Mouse (Mus musculus): ENCODE data around the gene Pde4a.
"Not testable (repeated sequence)": the region's sequence is repeated elsewhere in the genome, so short reads cannot be mapped to it uniquely, and the experiment has no call there.

Gene Pde4a

DNA sequence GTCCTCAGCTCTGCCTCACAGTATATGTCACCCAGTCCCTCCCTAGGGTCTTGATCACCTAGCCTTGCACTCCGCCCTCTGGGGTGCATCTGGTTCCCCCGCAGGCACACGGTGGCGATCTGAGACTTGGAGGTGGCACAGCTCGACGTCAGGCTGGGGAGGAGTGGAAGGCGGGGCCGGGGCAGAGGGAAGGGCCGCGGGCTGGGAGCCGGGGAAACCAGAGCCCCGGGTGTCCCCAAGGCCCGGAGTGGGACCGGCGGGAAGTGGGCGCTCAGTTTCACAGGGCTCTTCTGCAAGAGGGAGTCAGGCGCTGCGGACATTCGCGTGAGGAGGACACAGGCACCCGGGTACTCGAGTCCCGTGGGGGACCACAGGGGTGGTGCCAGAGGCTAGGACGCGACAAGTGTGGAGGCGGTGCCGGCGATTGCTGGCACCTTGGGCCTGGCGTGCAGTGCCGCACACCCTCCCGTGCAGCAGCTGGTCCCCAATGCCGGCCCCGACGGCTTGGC, 18.4 kb downstream of the Pde4a start:
- peak; percentile 72 to 77 for DNase-seq

DNA sequence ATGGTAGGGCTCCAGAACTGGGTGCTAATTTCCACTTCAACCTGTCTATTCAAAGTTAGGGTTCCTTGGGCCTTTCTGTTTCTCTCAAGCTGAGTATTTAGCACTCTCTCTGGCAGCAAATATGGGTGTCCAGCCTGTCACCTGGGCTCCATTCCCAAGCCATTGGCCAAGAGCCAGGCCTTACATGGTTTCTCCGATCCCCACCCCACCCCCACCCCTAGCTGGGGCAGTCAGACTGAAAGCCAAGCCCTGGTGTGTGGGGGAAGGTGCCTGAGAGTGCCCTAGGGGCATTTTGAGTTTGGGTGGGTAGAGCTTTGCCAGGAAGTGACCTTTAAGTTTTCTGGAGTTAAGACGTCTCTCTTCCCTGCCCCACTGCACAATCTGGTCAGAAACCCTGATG, 19.2 kb downstream of the Pde4a start:
- peak; percentile 52 to 70 for DNase-seq

DNA sequence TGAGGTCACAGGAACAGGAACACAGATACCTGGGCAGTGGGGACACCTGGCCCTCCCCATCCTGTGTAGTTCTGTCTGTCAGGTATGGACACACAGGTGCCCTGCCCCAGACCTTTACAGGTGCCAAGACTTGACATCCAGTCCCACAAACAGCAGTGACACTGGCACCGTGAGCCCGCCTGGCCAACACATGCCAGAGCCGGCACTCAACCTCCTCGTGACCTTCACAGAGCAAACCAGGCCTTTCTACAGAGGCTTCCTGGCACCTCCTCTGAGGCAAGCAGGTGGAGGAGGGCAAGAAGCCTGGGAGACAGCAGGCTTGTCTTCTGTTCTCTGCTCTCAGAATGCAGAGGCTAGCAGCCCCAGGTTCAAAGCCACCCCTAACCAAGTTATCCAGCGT, 19.9 kb downstream of the Pde4a start:
- peak in 1 of 2 experiments; percentile 35 for DNase-seq

- DNase-seq: peak in 1 of 2 experiments; percentile 40
Measured at GRCm38 (mm10) chr9:21189905-21190304, 24.4 kb downstream of the Pde4a start.

DNA sequence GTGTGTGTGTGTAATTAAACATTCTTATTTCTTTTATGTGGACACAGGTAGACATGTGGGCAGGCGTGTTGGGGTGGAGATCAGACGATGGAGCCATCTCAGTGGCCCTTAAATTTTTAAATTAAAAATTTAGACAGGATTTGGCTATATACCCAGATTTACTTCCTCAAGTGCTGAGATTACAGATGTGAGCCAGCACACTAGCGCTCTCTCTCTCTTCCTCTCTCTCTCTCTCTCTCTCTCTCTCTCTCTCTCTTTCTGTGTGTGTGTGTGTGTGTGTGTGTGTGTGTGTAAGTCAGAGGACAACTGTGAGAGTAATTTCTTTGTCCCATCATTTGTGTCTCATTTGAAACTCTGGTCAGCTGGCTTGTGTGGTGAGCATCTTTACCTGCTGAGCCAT, 25.2 kb downstream of the Pde4a start:
- DNase-seq: no peak

DNA sequence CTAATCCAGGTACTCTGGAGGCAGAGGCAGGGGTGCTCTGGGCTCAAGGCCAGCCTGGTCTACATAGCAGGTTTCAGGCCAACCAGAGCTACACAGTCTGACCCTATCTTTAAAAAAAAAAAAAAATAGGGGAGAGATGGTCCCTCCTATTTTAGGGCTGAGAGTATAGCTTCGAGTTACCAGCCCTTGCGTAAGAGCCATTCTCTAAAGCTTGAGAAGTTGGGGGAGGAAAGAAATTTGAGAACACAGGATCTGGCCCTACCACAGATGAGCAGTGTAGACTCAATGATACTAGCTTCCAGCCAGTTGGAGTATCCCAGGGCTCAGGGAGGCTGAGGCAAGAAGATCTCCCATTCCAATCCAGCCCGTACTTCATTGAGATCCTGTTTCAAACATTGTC, 28.3 kb downstream of the Pde4a start:
- no peak for DNase-seq

DNA sequence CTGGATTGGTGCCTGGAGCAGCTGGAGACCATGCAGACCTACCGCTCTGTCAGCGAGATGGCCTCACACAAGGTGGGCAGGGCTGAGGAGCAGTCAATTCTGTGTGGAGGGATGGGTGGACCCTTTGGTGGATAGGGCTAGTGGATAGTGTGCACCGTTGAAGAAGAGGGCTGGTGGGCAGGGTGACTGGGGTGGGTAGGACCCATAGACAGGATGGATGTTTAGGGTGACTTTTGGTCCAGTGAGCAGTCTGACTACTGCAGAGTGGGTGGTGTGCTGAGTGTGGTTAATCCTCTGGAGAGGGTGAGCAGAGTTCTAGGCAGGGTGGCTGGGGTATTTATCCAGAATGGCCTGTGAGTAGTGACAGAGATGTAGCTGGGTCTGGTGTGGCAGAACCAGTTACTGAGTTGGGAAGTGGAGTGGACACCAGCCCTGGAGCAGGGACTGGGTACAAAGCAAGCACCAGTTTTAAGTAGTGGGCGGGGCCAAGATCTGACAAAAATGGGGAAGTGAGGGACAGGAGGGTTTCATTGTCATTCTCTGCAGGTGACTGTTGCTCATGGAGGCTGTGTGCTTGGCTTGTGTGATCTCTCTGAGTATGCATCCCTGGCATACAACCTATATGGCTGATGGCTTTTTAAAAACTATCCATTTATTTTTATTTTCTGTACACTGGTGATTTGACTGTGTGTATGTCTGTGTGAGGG, 29.4 kb downstream of the Pde4a start:
- no peak for DNase-seq

GRCm38 (mm10) chr9:21195736-21196505, 30.4 kb downstream of the Pde4a start:
- DNase-seq: not testable (repeated sequence)

DNA sequence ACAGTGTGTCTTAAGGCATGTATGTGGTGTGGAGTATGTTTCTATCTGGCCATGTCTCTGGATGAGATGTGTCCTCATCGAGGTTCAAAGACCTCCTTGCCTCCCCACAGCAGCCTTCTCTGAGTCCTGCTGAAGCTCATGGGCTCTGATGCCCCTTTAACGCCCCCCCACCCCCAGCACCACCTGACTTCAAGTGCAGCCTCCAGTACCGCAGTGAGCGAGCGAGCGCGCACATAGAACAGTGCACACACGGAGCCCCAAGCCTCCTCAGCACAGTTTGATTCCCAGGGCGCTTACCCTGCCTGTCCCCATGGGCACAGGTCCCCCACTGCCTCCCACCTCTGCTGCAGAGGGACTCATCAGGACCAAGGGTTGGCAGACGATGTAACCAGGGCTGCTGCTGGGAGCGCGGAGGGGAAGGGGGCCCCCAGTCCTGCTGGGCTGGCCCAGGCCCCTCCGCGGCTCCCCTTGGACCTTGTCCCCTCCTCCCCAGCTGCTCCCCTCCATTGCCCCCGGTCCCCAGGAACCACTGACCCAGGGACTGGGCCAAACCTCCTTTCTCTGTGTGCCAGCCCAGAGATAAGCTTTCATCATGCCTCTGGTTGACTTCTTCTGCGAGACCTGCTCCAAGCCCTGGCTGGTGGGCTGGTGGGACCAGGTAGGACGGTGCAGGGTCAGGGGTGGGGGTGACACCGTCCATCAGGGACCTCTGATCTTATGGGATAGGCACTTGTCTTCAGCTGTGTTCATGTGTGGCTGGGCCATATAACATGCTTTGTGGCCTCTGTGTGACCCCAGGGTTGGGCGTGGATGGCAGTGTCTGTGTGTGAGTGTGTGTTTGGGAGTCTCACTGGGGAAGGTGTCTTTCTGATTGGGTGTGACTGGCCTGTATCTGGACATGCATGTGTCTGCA, 31.3 kb downstream of the Pde4a start:
- peak; percentile 39 to 62 for DNase-seq

DNA sequence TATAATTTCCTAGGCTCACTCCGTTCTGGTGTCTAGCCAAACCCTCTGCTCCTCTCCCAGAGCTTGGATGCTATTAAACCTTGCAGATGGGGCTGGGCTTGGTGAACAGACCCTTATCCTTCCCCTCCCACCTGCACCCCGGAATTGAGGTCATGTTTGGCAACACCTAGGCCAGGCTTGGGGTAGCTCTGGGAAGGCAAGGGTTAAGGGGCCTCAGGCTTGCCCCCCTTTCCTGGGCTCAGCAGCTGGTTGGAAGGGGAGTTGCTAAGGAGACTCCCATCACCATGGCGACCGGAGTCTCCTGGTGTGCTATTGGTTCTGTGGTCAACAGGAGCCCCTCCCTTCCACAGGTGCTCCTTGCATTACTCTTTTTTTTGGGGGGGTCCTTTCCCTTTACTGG, 32.5 kb downstream of the Pde4a start:
- DNase-seq: peak; percentile 56 to 67

- no peak for DNase-seq
Measured at GRCm38 (mm10) chr9:21198960-21199359, 33.4 kb downstream of the Pde4a start.

DNA sequence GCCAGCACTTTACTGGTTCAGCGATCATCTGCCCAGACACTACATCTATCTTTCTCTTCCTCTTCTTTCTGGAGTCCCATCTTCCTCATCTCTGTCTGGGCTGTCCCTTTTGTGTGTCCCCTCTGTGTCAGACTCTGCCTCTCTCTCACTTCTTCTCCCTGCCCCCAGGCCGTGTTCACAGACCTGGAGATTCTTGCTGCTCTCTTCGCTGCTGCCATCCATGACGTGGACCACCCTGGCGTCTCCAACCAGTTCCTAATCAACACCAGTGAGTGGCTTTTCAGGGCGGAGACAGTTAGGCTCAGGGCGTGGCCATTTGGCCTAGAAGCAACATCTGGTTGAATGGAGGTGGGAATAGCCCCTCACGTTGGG, 38.6 kb downstream of the Pde4a start:
- no peak for DNase-seq

DNA sequence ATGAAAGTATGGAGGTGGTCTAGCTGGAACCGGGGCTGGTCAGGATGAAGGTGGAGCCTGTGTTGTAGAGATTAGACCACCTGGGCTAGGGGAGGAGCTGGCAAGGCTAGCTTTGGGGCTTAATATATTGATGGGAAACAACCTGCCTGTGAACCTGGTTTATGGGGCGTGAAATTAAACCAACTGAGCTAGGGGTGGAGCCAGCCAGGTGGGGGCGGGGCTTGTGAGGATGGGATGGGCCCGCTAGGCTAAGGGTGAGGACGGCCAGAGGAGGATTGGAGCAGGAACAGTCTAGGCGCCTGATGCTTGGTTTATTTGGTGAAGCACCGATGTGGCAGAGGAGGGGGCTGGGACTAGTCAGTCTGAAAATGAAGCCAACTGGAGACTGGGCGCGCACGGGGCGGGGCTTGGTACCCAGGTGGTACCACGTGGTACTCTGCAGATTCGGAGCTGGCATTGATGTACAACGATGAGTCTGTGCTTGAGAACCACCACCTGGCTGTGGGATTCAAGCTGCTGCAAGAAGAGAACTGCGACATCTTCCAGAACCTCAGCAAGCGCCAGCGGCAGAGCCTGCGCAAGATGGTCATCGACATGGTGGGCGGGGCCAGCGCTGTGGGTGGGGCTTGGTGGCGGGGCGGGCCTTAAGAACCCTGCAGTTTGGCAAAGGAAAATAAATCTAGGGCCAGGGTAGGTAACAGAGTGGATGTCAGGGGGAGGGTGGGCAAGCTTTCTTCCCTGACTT, 39.2 kb downstream of the Pde4a start:
- DNase-seq: peak; percentile 85 to 90

DNA sequence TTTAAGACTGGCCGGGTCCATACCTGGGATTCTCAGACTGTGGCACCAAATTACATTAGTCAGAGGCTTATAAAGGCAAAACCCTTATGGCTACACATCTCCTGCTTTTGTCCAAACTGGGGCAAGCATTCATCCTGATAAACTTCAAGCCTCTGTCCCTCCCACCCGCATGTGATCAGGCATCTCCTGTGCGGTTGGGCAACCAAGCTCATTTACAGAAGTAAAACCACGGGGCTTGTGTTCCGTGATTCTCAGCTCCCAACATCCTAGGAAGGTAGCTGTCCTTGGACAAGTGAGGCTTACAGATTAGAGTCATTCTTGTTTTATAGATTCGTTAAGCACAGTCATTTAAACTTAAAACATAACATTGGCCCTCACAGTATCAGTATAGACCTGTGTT, 41.3 kb downstream of the Pde4a start:
- DNase-seq: no peak

GRCm38 (mm10) chr9:21208626-21209025, 43.1 kb downstream of the Pde4a start:
- no peak for DNase-seq

DNA sequence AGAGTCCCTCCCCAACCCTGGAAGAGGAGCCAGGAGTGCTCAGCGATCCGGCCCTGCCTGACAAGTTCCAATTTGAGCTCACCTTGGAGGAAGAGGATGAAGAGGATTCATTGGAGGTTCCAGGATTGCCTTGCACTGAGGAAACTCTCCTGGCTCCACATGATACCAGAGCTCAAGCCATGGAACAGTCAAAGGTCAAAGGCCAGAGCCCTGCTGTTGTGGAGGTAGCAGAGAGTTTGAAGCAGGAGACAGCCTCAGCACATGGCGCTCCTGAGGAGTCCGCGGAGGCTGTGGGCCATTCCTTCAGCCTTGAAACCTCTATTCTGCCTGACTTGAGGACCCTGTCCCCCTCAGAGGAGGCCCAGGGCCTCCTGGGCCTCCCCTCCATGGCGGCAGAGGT, 45.3 kb downstream of the Pde4a start:
- DNase-seq: no peak

DNA sequence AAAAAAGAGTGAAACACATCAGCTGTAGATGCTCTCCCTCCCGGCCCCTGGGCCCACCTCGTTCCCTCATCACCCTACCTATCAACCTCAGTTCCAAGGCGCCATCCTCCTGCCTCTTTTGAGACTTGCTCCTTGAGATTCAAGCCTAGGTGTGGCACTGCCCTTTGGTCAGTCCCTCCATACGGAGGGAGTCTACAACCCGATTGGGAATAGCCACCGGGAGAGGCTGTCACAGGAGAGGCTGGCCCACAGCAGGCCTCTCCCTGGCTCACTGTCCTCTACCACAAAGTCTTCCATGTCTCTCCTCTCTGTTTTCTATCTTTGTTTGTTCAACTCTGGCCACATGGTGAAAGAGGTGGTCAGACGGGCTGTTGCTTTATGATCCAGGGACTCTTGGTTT, 46.1 kb downstream of the Pde4a start:
- DNase-seq: no peak

GRCm38 (mm10) chr9:21213617-21214190, 48.2 kb downstream of the Pde4a start:
- DNase-seq: peak; percentile 51 to 56

- peak; percentile 47 to 58 for DNase-seq
Measured at GRCm38 (mm10) chr9:21216050-21216841, 50.7 kb downstream of the Pde4a start.

GRCm38 (mm10) chr9:21219820-21220219, 54.3 kb downstream of the Pde4a start:
- DNase-seq: peak; percentile 47 to 58
